Mouse (Mus musculus) limb, embryonic 10.5 days (tissue): ENCODE measurements around the gene Adgrg6. TPM values are rescaled to one million over a fixed set of nuclear protein-coding genes. Genes with fewer than 3 reads are reported as not detected.

Source experiments
- DNase-seq: peaks from one replicate; pipeline ENCODE4 v3.0.0-alpha.2; 2017; ENCODE audit warnings: low spot score
- H3K27ac ChIP-seq: fragments of 300-500 bp; sonication (generic); 2 replicates; pipeline ENCODE4 v1.5.1; 2016; ENCODE audit warnings: mild to moderate bottlenecking
- H3K27me3 ChIP-seq: fragments of 300-500 bp; sonication (generic); 2 replicates; pipeline ENCODE4 v1.6.1; 2016; ENCODE audit warnings: low read depth, mild to moderate bottlenecking; ENCODE audit not compliant: poor library complexity, severe bottlenecking
- H3K36me3 ChIP-seq: fragments of 300-500 bp; sonication (generic); 2 replicates; pipeline ENCODE4 v1.6.1; 2016; ENCODE audit warnings: mild to moderate bottlenecking, moderate library complexity
- H3K4me1 ChIP-seq: fragments of 300-500 bp; sonication (generic); 2 replicates; pipeline ENCODE4 v1.6.1; 2016
- H3K4me3 ChIP-seq: fragments of 300-500 bp; sonication (generic); 2 replicates; pipeline ENCODE4 v1.5.1; 2016; ENCODE audit warnings: mild to moderate bottlenecking, moderate library complexity
- H3K9me3 ChIP-seq: fragments of 300-500 bp; sonication (generic); replicated peaks from 2 replicates; pipeline ENCODE4 v1.6.1; 2016; ENCODE audit warnings: mild to moderate bottlenecking
- WGBS: fragments of 180-500 bp; shearing (Covaris S2); methylation state at CpG from one replicate; pipeline ENCODE4 v1.1.7; 2016; 5-methylcytosine and 5-hydroxymethylcytosine counted together
- polyA plus RNA-seq: library from polyadenylated mRNA; unstranded; fragments of >200 nt; fragmentation: Nextera tagmentation; extraction: Ambion mirVana; gene quantifications from 2 replicates; pipeline ENCODE4 v1.2.1, GENCODE M21; 2016

Adgrg6 gene
- polyA plus RNA-seq: 0.45 and 0.48 TPM in 2 replicates

GRCm38 (mm10) chr10:14544941-14545717 lies at the start of gene Adgrg6:
Adgrg6 (minus strand) TSS chr10:14545659.
- no peaks in the 10 kb centered on the region for H3K36me3 ChIP-seq
- WGBS: under 1% methylated on average over 80 of the region's 81 CpGs
- DNase-seq: peak; percentile 64
- peak within 1 kb of the TSS; percentile 78 for H3K4me3 ChIP-seq
- H3K27me3 ChIP-seq: peaks cover 52% of the 10 kb centered on the region
- H3K27ac ChIP-seq: peak within 1 kb of the TSS; percentile 78
- H3K9me3 ChIP-seq: no peaks in the 10 kb centered on the region
- peaks cover 10% of the 10 kb centered on the region for H3K4me1 ChIP-seq

DNA sequence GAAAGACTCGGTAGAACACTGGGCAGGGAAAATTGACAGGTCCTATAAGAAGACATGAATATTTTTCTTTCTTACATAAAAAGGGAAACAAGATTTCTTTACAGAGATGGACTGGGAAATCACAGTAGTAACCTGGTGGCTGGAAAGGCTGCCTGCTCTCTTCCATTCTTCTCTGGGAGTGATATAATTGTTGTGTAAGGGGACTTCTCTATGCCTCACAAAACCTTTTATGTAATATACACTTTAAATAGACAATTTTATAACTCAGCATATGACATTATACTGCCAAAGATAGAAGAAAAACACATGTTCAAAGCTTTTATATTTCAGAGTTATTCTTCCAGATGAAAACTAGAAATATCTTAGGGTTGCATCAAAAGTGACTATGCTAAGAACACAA lies 46.8 kb upstream of the Adgrg6 start:
- 91% methylated on average over 1 of the region's 1 CpGs for WGBS
- Histone ChIP-seq H3K36me3 (no peaks in the 10 kb centered on the region), H3K9me3 (no peaks in the 10 kb centered on the region), H3K4me3 (no peak overlapping the region), H3K27ac (no peak overlapping the region), H3K27me3 (no peaks in the 10 kb centered on the region), H3K4me1 (no peaks in the 10 kb centered on the region)
- DNase-seq: no peak

- H3K36me3 ChIP-seq: no peaks in the 10 kb centered on the region
- WGBS: 86% methylated on average over 2 of the region's 2 CpGs
- no peak overlapping the region for H3K4me3 ChIP-seq
- DNase-seq: no peak
- H3K4me1 ChIP-seq: no peaks in the 10 kb centered on the region
- no peaks in the 10 kb centered on the region for H3K9me3 ChIP-seq
- H3K27me3 ChIP-seq: no peaks in the 10 kb centered on the region
- no peak overlapping the region for H3K27ac ChIP-seq
Measured at GRCm38 (mm10) chr10:14590816-14591215, 45.4 kb upstream of the Adgrg6 start.

DNA sequence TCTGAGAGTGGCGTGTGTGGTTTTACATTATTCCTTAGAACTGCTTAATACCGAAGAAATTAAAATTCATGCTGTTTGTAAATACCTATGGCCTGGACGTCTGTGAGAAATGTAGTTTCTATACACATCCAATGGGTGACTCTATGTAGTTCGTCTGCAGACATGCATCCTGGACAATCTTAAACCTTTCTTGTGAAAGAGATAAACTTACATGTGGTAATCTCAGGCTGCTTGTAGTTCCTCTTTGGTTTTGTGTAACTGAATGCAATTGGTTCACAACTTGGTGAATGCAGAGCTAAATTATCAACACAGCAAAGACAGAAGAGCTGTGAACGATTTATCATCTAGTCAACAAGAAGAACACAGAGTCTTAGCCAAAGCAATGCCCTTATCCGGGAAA lies 44.2 kb upstream of the Adgrg6 start:
- no peak overlapping the region for H3K4me3 ChIP-seq
- no peak overlapping the region for H3K27ac ChIP-seq
- DNase-seq: no peak
- H3K9me3 ChIP-seq: no peaks in the 10 kb centered on the region
- H3K4me1 ChIP-seq: no peaks in the 10 kb centered on the region
- 96% methylated on average over 6 of the region's 6 CpGs for WGBS
- H3K36me3 ChIP-seq: no peaks in the 10 kb centered on the region
- no peaks in the 10 kb centered on the region for H3K27me3 ChIP-seq

DNA sequence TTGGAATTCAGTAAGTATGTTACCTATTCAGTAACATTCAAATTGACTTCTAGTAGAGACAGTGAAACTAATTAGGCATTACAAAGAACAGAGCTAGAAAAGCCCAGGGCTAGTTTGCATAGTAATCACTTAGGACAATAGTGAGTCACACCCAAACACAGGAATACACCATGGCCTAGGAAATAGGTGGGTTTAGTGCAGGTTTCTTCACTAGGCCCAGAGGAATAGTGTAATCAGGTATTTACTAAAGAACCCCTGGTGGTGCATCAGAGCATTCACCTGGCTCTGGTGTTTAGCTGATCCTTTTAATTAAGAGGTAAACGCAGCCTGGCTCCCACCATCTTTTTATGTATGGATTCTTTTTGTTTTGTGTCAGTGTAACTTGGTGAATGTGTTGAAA lies 38.0 kb upstream of the Adgrg6 start:
- H3K4me1 ChIP-seq: no peaks in the 10 kb centered on the region
- WGBS: 89% methylated on average over 1 of the region's 1 CpGs
- H3K27me3 ChIP-seq: no peaks in the 10 kb centered on the region
- no peaks in the 10 kb centered on the region for H3K36me3 ChIP-seq
- no peaks in the 10 kb centered on the region for H3K9me3 ChIP-seq
- no peak overlapping the region for H3K4me3 ChIP-seq
- no peak overlapping the region for H3K27ac ChIP-seq
- no peak for DNase-seq

GRCm38 (mm10) chr10:14574255-14574654 lies 28.8 kb upstream of the Adgrg6 start:
- WGBS: 76% methylated on average over 4 of the region's 4 CpGs
- no peaks in the 10 kb centered on the region for H3K36me3 ChIP-seq
- no peaks in the 10 kb centered on the region for H3K27me3 ChIP-seq
- H3K4me1 ChIP-seq: no peaks in the 10 kb centered on the region
- no peaks in the 10 kb centered on the region for H3K9me3 ChIP-seq
- H3K4me3 ChIP-seq: no peak overlapping the region
- no peak overlapping the region for H3K27ac ChIP-seq
- DNase-seq: no peak

- no peak for DNase-seq
- H3K36me3 ChIP-seq: no peaks in the 10 kb centered on the region
- no peak overlapping the region for H3K27ac ChIP-seq
- no peak overlapping the region for H3K4me3 ChIP-seq
- H3K27me3 ChIP-seq: no peaks in the 10 kb centered on the region
- no peaks in the 10 kb centered on the region for H3K9me3 ChIP-seq
- H3K4me1 ChIP-seq: no peaks in the 10 kb centered on the region
Measured at GRCm38 (mm10) chr10:14571143-14571542, 25.7 kb upstream of the Adgrg6 start.

DNA sequence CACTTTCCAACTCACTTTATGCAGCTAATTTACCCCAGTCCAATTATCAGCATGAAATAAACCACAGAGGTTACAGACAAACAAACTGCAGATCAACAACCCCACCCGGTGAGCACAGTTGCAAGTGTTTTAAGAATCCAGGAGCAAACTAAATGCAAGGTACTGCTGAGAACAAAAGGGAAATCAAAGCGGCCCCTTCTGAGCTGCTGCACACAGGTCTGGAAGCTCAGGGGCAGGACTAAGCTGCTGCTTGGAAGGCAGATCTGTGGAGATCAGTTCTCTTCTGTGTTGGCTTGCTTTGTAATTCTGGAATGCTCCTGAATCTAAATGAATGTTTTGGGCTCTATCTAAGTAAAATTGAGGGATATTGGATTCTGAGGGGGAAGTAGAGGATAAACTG lies 25.2 kb upstream of the Adgrg6 start:
- no peak for DNase-seq
- Histone ChIP-seq H3K27me3 (no peaks in the 10 kb centered on the region), H3K4me1 (no peaks in the 10 kb centered on the region), H3K9me3 (no peaks in the 10 kb centered on the region), H3K27ac (no peak overlapping the region), H3K4me3 (no peak overlapping the region), H3K36me3 (no peaks in the 10 kb centered on the region)
- WGBS: 21% methylated on average over 2 of the region's 2 CpGs

DNA sequence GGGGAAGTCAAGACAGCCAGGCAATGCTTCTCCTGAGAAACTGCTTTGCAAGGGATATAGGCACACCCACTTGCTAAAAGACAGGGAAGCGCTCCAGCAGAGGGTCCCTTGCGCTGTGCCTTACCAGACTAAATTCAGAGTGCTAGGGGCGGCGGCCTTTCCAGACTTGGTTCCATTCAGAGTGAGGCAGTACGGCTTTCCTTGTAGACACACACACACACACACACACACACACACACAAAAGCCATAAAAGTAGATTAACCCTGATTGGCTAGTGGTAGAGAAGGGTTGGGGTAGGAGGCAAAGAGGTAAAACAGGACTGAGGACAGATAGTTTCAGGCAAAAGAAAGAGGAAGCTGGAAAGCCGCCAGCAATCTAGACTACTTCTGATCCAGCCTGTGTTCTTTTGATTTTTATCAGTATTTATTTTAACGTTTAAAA lies 672 bp upstream of the Adgrg6 start:
- Histone ChIP-seq H3K4me3 (no peak overlapping the region), H3K27me3 (peaks cover 52% of the 10 kb centered on the region), H3K27ac (no peak overlapping the region), H3K9me3 (no peaks in the 10 kb centered on the region), H3K36me3 (no peaks in the 10 kb centered on the region), H3K4me1 (peaks cover 10% of the 10 kb centered on the region)
- 36% methylated on average over 7 of the region's 7 CpGs for WGBS
- DNase-seq: peak; percentile 35

- H3K36me3 ChIP-seq: no peaks in the 10 kb centered on the region
- DNase-seq: no peak
- peaks cover 52% of the 10 kb centered on the region for H3K27me3 ChIP-seq
- peaks cover 10% of the 10 kb centered on the region for H3K4me1 ChIP-seq
- WGBS: 7% methylated on average over 9 of the region's 9 CpGs
- no peak overlapping the region for H3K27ac ChIP-seq
- H3K9me3 ChIP-seq: no peaks in the 10 kb centered on the region
- peak overlapping the region; percentile 78 for H3K4me3 ChIP-seq
Measured at GRCm38 (mm10) chr10:14544608-14544940, 885 bp downstream of the Adgrg6 start.

GRCm38 (mm10) chr10:14543511-14544067 lies 1.9 kb downstream of the Adgrg6 start:
- Histone ChIP-seq H3K4me1 (peaks cover 10% of the 10 kb centered on the region), H3K4me3 (no peak overlapping the region), H3K9me3 (no peaks in the 10 kb centered on the region), H3K27ac (no peak overlapping the region), H3K36me3 (no peaks in the 10 kb centered on the region), H3K27me3 (peaks cover 52% of the 10 kb centered on the region)
- no peak for DNase-seq
- 83% methylated on average over 8 of the region's 8 CpGs for WGBS

GRCm38 (mm10) chr10:14537102-14537501 lies 8.4 kb downstream of the Adgrg6 start:
- H3K4me1 ChIP-seq: no peaks in the 10 kb centered on the region
- H3K36me3 ChIP-seq: no peaks in the 10 kb centered on the region
- 0 out of 2 replicates have a peak, but pooled peaks cover 4% of the 10 kb centered on the region for H3K27me3 ChIP-seq
- 89% methylated on average over 3 of the region's 3 CpGs for WGBS
- DNase-seq: no peak
- H3K4me3 ChIP-seq: no peak overlapping the region
- no peaks in the 10 kb centered on the region for H3K9me3 ChIP-seq
- no peak overlapping the region for H3K27ac ChIP-seq

GRCm38 (mm10) chr10:14531090-14531489 lies 14.4 kb downstream of the Adgrg6 start:
- H3K27me3 ChIP-seq: no peaks in the 10 kb centered on the region
- DNase-seq: no peak
- H3K4me1 ChIP-seq: no peaks in the 10 kb centered on the region
- H3K4me3 ChIP-seq: no peak overlapping the region
- H3K36me3 ChIP-seq: no peaks in the 10 kb centered on the region
- 85% methylated on average over 3 of the region's 3 CpGs for WGBS
- no peaks in the 10 kb centered on the region for H3K9me3 ChIP-seq
- H3K27ac ChIP-seq: no peak overlapping the region
